Mouse (Mus musculus): ENCODE measurements around the gene Phf23.
"Not testable (repeated sequence)": the region's sequence is repeated elsewhere in the genome, so short reads cannot be mapped to it uniquely, and the experiment has no call there.

Phf23 gene

GRCm38 (mm10) chr11:69999666-70000065 lies 4.1 kb downstream of the Phf23 start:
- no peak for DNase-seq (ENCODE audit: low read depth, low spot score)

- DNase-seq (ENCODE audit: low read depth, low spot score), result peak; percentile 100
These were observed 4.9 kb downstream of the Phf23 start, which contains the start of gene Dvl2 for GRCm38 (mm10) chr11:70000396-70000898. TSS of gene Dvl2 (plus strand) at chr11:70000595.

- no peak for DNase-seq (ENCODE audit: low read depth, low spot score)
These were observed 5.6 kb downstream of the Phf23 start for GRCm38 (mm10) chr11:70001159-70001558.

- DNase-seq (ENCODE audit: low read depth, low spot score), result peak; percentile 91
These were observed 6.3 kb downstream of the Phf23 start for GRCm38 (mm10) chr11:70001865-70002264.

GRCm38 (mm10) chr11:70002471-70002870 lies 6.9 kb downstream of the Phf23 start:
- no peak for DNase-seq (ENCODE audit: low read depth, low spot score)

- peak; percentile 78 for DNase-seq (ENCODE audit: low read depth, low spot score)
These were observed 9.9 kb downstream of the Phf23 start for GRCm38 (mm10) chr11:70005521-70005920.

- no peak for DNase-seq (ENCODE audit: low read depth, low spot score)
These were observed 14.5 kb downstream of the Phf23 start for GRCm38 (mm10) chr11:70010033-70010432.

- no peak for DNase-seq (ENCODE audit: low read depth, low spot score)
These were observed 15.0 kb downstream of the Phf23 start for GRCm38 (mm10) chr11:70010548-70010947.

GRCm38 (mm10) chr11:70010961-70011360 lies 15.4 kb downstream of the Phf23 start:
- DNase-seq (ENCODE audit: low read depth, low spot score), result no peak

GRCm38 (mm10) chr11:70012931-70013330 lies 17.4 kb downstream of the Phf23 start:
- no peak for DNase-seq (ENCODE audit: low read depth, low spot score)

- no peak for DNase-seq (ENCODE audit: low read depth, low spot score)
These were observed 17.8 kb downstream of the Phf23 start for GRCm38 (mm10) chr11:70013408-70013807.

- no peak for DNase-seq (ENCODE audit: low read depth, low spot score)
These were observed 18.5 kb downstream of the Phf23 start for GRCm38 (mm10) chr11:70014051-70014450.

- peak; percentile 87 for DNase-seq (ENCODE audit: low read depth, low spot score)
These were observed 19.4 kb downstream of the Phf23 start, which contains the start of gene Acadvl for GRCm38 (mm10) chr11:70014880-70015558. TSS of gene Acadvl (minus strand) at chr11:70015411.

GRCm38 (mm10) chr11:70015677-70016076 lies 20.1 kb downstream of the Phf23 start:
- no peak for DNase-seq (ENCODE audit: low read depth, low spot score)

GRCm38 (mm10) chr11:70016177-70016576 lies 20.6 kb downstream of the Phf23 start:
- DNase-seq (ENCODE audit: low read depth, low spot score), result not testable (repeated sequence)

- no peak for DNase-seq (ENCODE audit: low read depth, low spot score)
These were observed 21.1 kb downstream of the Phf23 start, which contains the start of gene Dlg4 for GRCm38 (mm10) chr11:70016669-70017068. TSS of gene Dlg4 (plus strand) at chr11:70016942.

GRCm38 (mm10) chr11:70017199-70017767 lies 21.7 kb downstream of the Phf23 start:
- no peak for DNase-seq (ENCODE audit: low read depth, low spot score)

- no peak for DNase-seq (ENCODE audit: low read depth, low spot score)
These were observed 22.8 kb downstream of the Phf23 start for GRCm38 (mm10) chr11:70018131-70018990.

GRCm38 (mm10) chr11:70019495-70020021 lies 24.0 kb downstream of the Phf23 start:
- no peak for DNase-seq (ENCODE audit: low read depth, low spot score)

GRCm38 (mm10) chr11:70020022-70020631 lies 24.6 kb downstream of the Phf23 start:
- DNase-seq (ENCODE audit: low read depth, low spot score), result no peak

- peak; percentile 92 for DNase-seq (ENCODE audit: low read depth, low spot score)
These were observed 25.2 kb downstream of the Phf23 start for GRCm38 (mm10) chr11:70020731-70021263.

Data from ZHBTc4 (cell line).